Mouse (Mus musculus) spleen, adult 2 months (tissue): ENCODE data around the gene Abi3bp. TPM values are rescaled to one million over a fixed set of nuclear protein-coding genes. Genes with fewer than 3 reads are reported as not detected.
A peak's percentile ranks its signal among the peaks of the same experiment; 100 is the strongest.

ENCODE experiments used
- DNase-seq, 2 experiments: peaks; one replicate each; pipeline versions ENCODE4 v3.0.0 to v3.0.0-alpha.2; 2012 to 2021; ENCODE audit warnings: low spot score in 2 of 2, low read depth in 1 of 2
- H3K27ac ChIP-seq: fragments of 200-500 bp; 2 replicates; pipeline ENCODE4 v1.5.1; 2012; ENCODE audit warnings: low read length, inconsistent platforms; ENCODE audit not compliant: insufficient read depth
- H3K27me3 ChIP-seq: fragments of 200-500 bp; 2 replicates; pipeline ENCODE4 v1.6.1; 2012; ENCODE audit warnings: mild to moderate bottlenecking, moderate library complexity, low read length, inconsistent platforms; ENCODE audit not compliant: control insufficient read depth, insufficient read depth
- H3K36me3 ChIP-seq: fragments of 200-500 bp; 2 replicates; pipeline ENCODE4 v1.6.1; 2012; ENCODE audit warnings: mild to moderate bottlenecking, low read length, inconsistent platforms; ENCODE audit not compliant: control insufficient read depth, insufficient read depth
- H3K4me1 ChIP-seq: fragments of 200-500 bp; 2 replicates; pipeline ENCODE4 v1.6.1; 2011; ENCODE audit warnings: inconsistent platforms; ENCODE audit not compliant: control insufficient read depth, insufficient read depth, insufficient read length
- H3K4me3 ChIP-seq: fragments of 200-500 bp; 2 replicates; pipeline ENCODE4 v1.5.1; 2011; ENCODE audit warnings: mild to moderate bottlenecking, inconsistent platforms; ENCODE audit not compliant: insufficient read depth, insufficient read length; ENCODE audit errors: extremely low read depth
- CTCF ChIP-seq: fragments of 200-500 bp; IDR thresholded peaks from 2 replicates; pipeline ENCODE4 v1.5.1; 2011; ENCODE audit warnings: mild to moderate bottlenecking, inconsistent platforms; ENCODE audit not compliant: insufficient read depth, insufficient read length, insufficient replicate concordance; ENCODE audit errors: extremely low read depth
- POLR2A ChIP-seq: fragments of 200-500 bp; IDR thresholded peaks from 2 replicates; pipeline ENCODE4 v1.6.1; 2011; ENCODE audit warnings: low read depth, low read length, inconsistent platforms
- WGBS: fragments of 180-500 bp; shearing (Covaris S2); methylation state at CpG from one replicate; pipeline ENCODE4 v1.1.7; 2018; 5-methylcytosine and 5-hydroxymethylcytosine counted together
- polyA plus RNA-seq: library from polyadenylated mRNA; depleted of rRNA; stranded (reverse); fragments of >200 nt; gene quantifications from 2 replicates; pipeline ENCODE4 v1.2.3, GENCODE M21; 2012

Abi3bp gene
- polyA plus RNA-seq, 1 experiment: 2.3 TPM

DNA sequence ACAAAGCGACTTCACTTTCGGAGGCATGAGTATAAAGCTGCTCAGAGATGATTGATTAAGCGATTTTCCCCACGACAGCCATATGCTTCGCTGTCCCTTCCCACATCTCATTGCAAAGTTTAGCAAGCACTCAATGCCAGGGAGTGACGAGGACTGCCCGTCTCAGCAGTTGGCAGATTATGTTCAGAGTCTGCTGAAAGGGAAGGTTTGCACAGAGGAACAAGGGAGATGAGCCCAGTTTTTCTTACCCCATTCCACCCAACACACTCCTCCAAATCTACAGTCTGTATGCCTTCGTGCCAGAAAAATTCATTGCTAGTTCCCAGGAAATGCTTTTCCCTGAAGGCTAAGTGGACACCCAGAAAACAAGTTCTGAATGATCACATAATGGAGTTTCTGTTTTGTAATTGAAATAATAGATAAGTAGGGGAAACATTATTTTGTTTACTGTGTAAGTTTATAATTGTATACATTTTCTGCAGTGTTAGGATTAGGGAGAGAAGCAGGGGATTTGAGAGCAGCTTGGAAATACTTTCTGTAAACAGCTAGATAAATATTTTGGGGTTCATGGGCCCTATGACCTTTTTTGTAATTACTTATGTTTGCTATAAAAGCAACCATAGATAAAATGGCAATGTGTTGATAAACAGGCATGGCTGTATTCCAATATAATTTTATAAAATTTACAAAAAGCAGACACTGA is 19.5 kb upstream of the Abi3bp start:
- H3K27ac ChIP-seq: no peak overlapping the region
- H3K36me3 ChIP-seq: no peaks in the 10 kb centered on the region
- no peak overlapping the region for H3K4me3 ChIP-seq
- no peak for DNase-seq
- no peaks in the 10 kb centered on the region for H3K4me1 ChIP-seq
- H3K27me3 ChIP-seq: no peaks in the 10 kb centered on the region
- WGBS: 89% methylated on average over 8 of the region's 8 CpGs
- TF ChIP-seq POLR2A: no peak
- no peak for TF ChIP-seq CTCF

DNA sequence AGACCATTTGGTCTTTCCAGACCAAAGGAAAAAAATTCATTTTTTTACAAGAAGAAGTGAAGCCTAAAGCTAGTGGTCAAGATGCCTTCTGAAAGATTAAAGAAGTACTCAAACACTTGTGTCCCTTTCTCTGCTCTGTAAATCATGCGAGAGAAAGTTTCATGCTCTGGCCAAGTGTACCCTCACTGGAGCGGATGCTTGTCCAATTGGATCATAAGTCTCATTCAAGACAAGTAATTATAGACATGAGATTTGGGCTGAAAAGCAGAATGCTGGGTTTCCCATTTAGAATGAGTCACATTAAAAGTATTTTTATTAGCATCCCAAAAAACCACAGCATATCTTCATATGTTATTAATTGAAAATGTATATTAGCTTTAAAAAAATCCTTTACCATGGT is 4.5 kb upstream of the Abi3bp start:
- no peaks in the 10 kb centered on the region for H3K4me1 ChIP-seq
- H3K36me3 ChIP-seq: no peaks in the 10 kb centered on the region
- H3K4me3 ChIP-seq: no peak overlapping the region
- H3K27me3 ChIP-seq: no peaks in the 10 kb centered on the region
- DNase-seq: no peak
- 84% methylated on average over 2 of the region's 2 CpGs for WGBS
- no peak for TF ChIP-seq POLR2A
- no peak for TF ChIP-seq CTCF
- no peak overlapping the region for H3K27ac ChIP-seq

DNA sequence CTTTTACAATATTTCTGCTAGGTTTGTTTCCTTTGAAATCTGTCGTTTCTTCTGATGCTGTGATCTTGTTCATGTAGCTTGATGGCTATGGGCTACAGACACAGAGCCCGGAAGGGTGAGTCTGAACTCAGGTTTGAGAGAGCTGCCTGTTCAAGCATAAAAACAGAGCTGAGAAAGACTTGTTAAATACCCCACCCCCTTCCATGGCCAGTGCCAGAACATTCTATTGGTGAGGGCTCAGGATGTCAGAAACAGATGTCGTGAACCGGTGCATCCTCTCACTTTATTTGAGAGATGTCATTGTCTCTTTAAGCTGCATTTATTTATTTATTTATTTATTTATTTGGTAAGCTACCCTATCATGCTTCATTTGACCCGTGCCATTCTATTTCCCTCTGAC is 2.0 kb upstream of the Abi3bp start:
- Histone ChIP-seq H3K4me1 (no peaks in the 10 kb centered on the region), H3K36me3 (no peaks in the 10 kb centered on the region), H3K27me3 (no peaks in the 10 kb centered on the region), H3K27ac (no peak overlapping the region), H3K4me3 (no peak overlapping the region)
- 84% methylated on average over 5 of the region's 5 CpGs for WGBS
- DNase-seq: no peak
- TF ChIP-seq CTCF (no peak), POLR2A (no peak)

DNA sequence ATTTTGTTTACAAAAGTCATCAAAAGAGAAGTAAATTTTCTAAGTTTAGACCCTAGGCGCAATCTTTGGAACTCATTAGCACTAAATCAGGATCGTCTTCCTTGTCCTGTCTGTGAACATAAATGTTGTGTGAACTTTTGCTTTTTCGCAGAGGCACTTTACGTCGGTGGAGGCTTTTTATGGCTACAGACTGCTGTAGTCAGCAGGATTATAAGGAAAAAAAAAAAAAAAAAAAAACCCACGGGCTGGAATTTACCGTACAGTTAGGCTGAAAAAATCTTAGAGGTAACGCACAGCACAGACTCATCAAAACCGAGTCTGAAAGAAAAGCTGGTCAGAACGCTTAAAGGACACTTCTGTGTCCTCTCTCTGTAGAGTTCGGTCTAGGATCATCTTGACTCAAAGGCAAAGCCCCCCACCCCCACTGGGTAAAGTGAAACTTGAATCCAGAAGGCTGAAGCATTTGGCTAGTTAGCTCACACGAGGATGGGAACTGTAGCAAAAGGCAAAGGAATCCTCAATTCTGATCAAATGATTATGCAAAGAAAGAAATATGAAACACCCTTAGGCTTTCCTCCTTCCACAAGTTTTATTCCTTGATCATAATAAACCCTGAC is 1.0 kb downstream of the Abi3bp start:
- H3K4me3 ChIP-seq: peak overlapping the region; percentile 33
- H3K4me1 ChIP-seq: no peaks in the 10 kb centered on the region
- no peak for DNase-seq
- TF ChIP-seq POLR2A (no peak), CTCF (no peak)
- no peak overlapping the region for H3K27ac ChIP-seq
- WGBS: 46% methylated on average over 12 of the region's 12 CpGs
- H3K27me3 ChIP-seq: no peaks in the 10 kb centered on the region
- no peaks in the 10 kb centered on the region for H3K36me3 ChIP-seq

DNA sequence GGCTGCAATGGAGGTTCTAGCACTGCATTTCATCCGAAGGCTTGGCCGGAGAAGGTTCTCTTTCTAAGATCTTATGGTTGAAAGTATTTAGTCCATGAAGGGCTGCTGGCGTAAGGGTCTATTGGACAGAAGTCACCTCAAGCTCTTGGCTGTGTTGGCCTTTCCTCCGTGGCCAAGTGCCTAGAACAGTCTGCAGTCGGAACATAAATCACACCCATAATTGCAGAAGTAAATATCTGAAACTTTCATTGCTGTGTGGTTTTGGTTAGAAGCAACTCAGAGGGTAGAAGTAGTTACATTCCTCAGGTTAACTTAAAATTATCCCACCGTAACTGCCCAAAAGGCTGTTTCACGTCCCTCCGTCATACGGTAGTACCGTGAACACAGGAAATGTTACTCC is 5.8 kb downstream of the Abi3bp start:
- Histone ChIP-seq H3K27ac (no peak overlapping the region), H3K4me3 (no peak overlapping the region), H3K27me3 (no peaks in the 10 kb centered on the region), H3K36me3 (no peaks in the 10 kb centered on the region), H3K4me1 (no peaks in the 10 kb centered on the region)
- WGBS: 30% methylated on average over 10 of the region's 10 CpGs
- TF ChIP-seq CTCF: no peak
- TF ChIP-seq POLR2A: no peak
- no peak for DNase-seq

DNA sequence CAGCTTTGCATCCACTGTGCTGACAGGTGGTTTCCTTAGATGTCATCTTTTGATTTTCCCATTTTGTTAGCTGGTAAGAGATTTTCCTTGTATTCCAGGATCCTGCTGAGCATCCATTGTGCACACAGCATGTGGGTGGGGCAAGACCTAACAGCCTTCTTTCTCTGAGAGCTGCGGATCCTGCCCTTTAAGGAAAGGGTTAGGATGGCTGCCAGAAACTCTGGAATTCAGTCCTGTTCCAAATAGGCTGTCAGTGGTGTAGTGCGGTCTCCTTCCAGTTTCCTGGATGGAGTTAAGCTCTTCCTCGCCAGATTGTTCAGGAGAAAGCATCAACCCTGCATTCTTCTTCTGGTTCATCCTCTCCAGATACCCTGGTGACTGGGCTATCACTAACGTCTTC is 8.8 kb downstream of the Abi3bp start:
- Histone ChIP-seq H3K27me3 (no peaks in the 10 kb centered on the region), H3K36me3 (no peaks in the 10 kb centered on the region), H3K4me3 (no peak overlapping the region), H3K4me1 (no peaks in the 10 kb centered on the region), H3K27ac (no peak overlapping the region)
- TF ChIP-seq CTCF: no peak
- 85% methylated on average over 4 of the region's 4 CpGs for WGBS
- DNase-seq: no peak

DNA sequence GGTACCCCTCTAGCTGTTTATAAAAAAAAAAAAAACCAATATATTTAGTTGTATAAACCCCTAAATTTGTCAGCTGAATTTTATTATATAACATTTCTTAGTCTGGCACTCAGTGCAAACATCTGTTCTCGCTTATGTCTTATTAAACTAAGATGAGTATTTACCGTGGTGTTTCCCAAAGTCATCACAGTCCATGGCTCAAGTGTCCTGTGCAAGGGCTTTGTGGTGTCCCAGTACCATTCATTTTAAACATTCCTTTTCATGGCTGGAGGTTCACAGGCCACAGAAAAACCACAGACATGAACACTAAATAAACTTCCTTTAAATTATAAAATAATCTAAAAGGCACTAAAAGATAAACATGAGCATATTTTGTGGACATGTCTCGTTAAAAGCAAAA is 13.2 kb downstream of the Abi3bp start:
- no peak overlapping the region for H3K4me3 ChIP-seq
- no peaks in the 10 kb centered on the region for H3K4me1 ChIP-seq
- no peak for DNase-seq
- TF ChIP-seq POLR2A: no peak
- TF ChIP-seq CTCF: no peak
- 78% methylated on average over 3 of the region's 3 CpGs for WGBS
- no peak overlapping the region for H3K27ac ChIP-seq
- no peaks in the 10 kb centered on the region for H3K27me3 ChIP-seq
- H3K36me3 ChIP-seq: no peaks in the 10 kb centered on the region
